Mouse (Mus musculus) MEL (cell line): ENCODE results near the gene Ccdc102a. TPM values are rescaled to one million over a fixed set of nuclear protein-coding genes. Genes with fewer than 3 reads are reported as not detected.

ENCODE experiments used
- DNase-seq: peaks from one replicate; pipeline ENCODE4 v3.0.0; 2011; ENCODE audit warnings: low read depth, low spot score
- H3K27ac ChIP-seq: 2 replicates; pipeline ENCODE4 v1.5.1; 2012; ENCODE audit warnings: low read depth, mild to moderate bottlenecking, control low read depth, low read length, moderate library complexity; ENCODE audit not compliant: control insufficient read depth
- H3K27me3 ChIP-seq, 2 experiments: fragments of 150-350 bp in 1 of 2; sonication (generic) in 1 of 2; 2 replicates each; pipeline ENCODE4 v1.6.1; 2012; ENCODE audit warnings: low read length in 2 of 2, mild to moderate bottlenecking in 2 of 2, improper control_type of control experiment in 1 of 2, moderate library complexity in 1 of 2; ENCODE audit not compliant: insufficient read depth in 2 of 2, control insufficient read depth in 1 of 2
- H3K36me3 ChIP-seq, 2 experiments: 2 replicates each; pipeline ENCODE4 v1.6.1; 2012 to 2014; ENCODE audit warnings: low read length in 2 of 2, improper control_type of control experiment in 1 of 2, inconsistent platforms in 1 of 2, mild to moderate bottlenecking in 1 of 2; ENCODE audit not compliant: insufficient read depth in 2 of 2, control insufficient read depth in 1 of 2
- H3K4me1 ChIP-seq, 2 experiments: fragments of 150-350 bp in 1 of 2; sonication (generic) in 1 of 2; 2 replicates each; pipeline ENCODE4 v1.6.1; 2012; ENCODE audit warnings: low read length in 2 of 2, improper control_type of control experiment in 1 of 2, mild to moderate bottlenecking in 1 of 2; ENCODE audit not compliant: insufficient read depth in 2 of 2, control insufficient read depth in 1 of 2
- H3K4me3 ChIP-seq, 2 experiments: fragments of 150-350 bp in 1 of 2; sonication (generic) in 1 of 2; 2 replicates each; pipeline ENCODE4 v1.5.1; 2012; ENCODE audit warnings: low read depth in 2 of 2, low read length in 2 of 2, mild to moderate bottlenecking in 2 of 2, moderate library complexity in 2 of 2, control low read depth in 1 of 2, improper control_type of control experiment in 1 of 2; ENCODE audit not compliant: control insufficient read depth in 1 of 2, insufficient read depth in 1 of 2
- H3K79me2 ChIP-seq: 2 replicates; pipeline ENCODE4 v1.6.1; 2012; ENCODE audit warnings: mild to moderate bottlenecking, low read length, moderate library complexity; ENCODE audit not compliant: control insufficient read depth, poor library complexity, insufficient read depth
- H3K9ac ChIP-seq: 2 replicates; pipeline ENCODE4 v1.6.1; 2012; ENCODE audit warnings: low read depth, mild to moderate bottlenecking, control low read depth, low read length, moderate library complexity; ENCODE audit not compliant: control insufficient read depth, poor library complexity, severe bottlenecking
- H3K9me3 ChIP-seq: fragments of 150-350 bp; sonication (generic); replicated peaks from 2 replicates; pipeline ENCODE4 v1.6.1; 2012; ENCODE audit warnings: mild to moderate bottlenecking, low read length, improper control_type of control experiment, moderate library complexity; ENCODE audit not compliant: insufficient read depth
- CHD2 ChIP-seq: IDR thresholded peaks from 2 replicates; pipeline ENCODE4 v1.6.1; 2011; ENCODE audit warnings: low read length, improper control_type of control experiment
- CTCF ChIP-seq, 3 experiments: IDR thresholded peaks in 2 of 3; conservative IDR thresholded peaks in 1 of 3; 2 replicates each; pipeline ENCODE4 v1.5.1; 2011 to 2012; ENCODE audit warnings: low read length in 3 of 3, low read depth in 2 of 3, mild to moderate bottlenecking in 2 of 3, improper control_type of control experiment in 1 of 3, inconsistent platforms in 1 of 3, mixed read lengths in 1 of 3, moderate library complexity in 1 of 3; ENCODE audit not compliant: control insufficient read depth in 1 of 3, insufficient read depth in 1 of 3, poor library complexity in 1 of 3, severe bottlenecking in 1 of 3
- GABPA ChIP-seq: IDR thresholded peaks from 2 replicates; pipeline ENCODE4 v1.6.1; 2012; ENCODE audit warnings: low read depth, mild to moderate bottlenecking, inconsistent platforms, low read length, improper control_type of control experiment, moderate library complexity
- HCFC1 ChIP-seq: IDR thresholded peaks from 2 replicates; pipeline ENCODE4 v1.6.1; 2012; ENCODE audit warnings: low read depth, mild to moderate bottlenecking, inconsistent platforms, low read length, improper control_type of control experiment, moderate library complexity
- NRF1 ChIP-seq: IDR thresholded peaks from 2 replicates; pipeline ENCODE4 v1.6.1; 2014; ENCODE audit warnings: low read depth, mild to moderate bottlenecking, inconsistent platforms, low read length, improper control_type of control experiment, moderate library complexity; ENCODE audit not compliant: poor library complexity, insufficient read depth, severe bottlenecking
- RAD21 ChIP-seq: IDR thresholded peaks from 2 replicates; pipeline ENCODE4 v1.6.1; 2011; ENCODE audit warnings: mild to moderate bottlenecking, low read depth, low read length, improper control_type of control experiment
- SMC3 ChIP-seq: IDR thresholded peaks from 2 replicates; pipeline ENCODE4 v1.6.1; 2011; ENCODE audit warnings: low read depth, low read length, improper control_type of control experiment
- TBP ChIP-seq: IDR thresholded peaks from 2 replicates; pipeline ENCODE4 v1.8.0; 2011; ENCODE audit warnings: low read depth, low read length, improper control_type of control experiment
- TCF12 ChIP-seq: IDR thresholded peaks from 2 replicates; pipeline ENCODE4 v1.6.1; 2014; ENCODE audit warnings: low read depth, mild to moderate bottlenecking, inconsistent platforms, low read length, improper control_type of control experiment, moderate library complexity
- ZC3H11A ChIP-seq: IDR thresholded peaks from 2 replicates; pipeline ENCODE4 v1.6.1; 2012; ENCODE audit warnings: low read depth, mild to moderate bottlenecking, inconsistent platforms, low read length, improper control_type of control experiment
- ZKSCAN1 ChIP-seq: IDR thresholded peaks from 2 replicates; pipeline ENCODE4 v1.6.1; 2012; ENCODE audit warnings: low read depth, mild to moderate bottlenecking, inconsistent platforms, low read length, improper control_type of control experiment, moderate library complexity
- ZNF384 ChIP-seq: IDR thresholded peaks from 2 replicates; pipeline ENCODE4 v1.6.1; 2012; ENCODE audit warnings: low read depth, mild to moderate bottlenecking, inconsistent platforms, low read length, improper control_type of control experiment
- polyA plus RNA-seq, 2 experiments: library from polyadenylated mRNA; stranded (reverse) in 1 of 2; unstranded in 1 of 2; fragments of >175 nt in 1 of 2; fragments of >200 nt in 1 of 2; gene quantifications; 2 replicates each; pipeline versions ENCODE4 v1.2.1 to v1.2.4; 2012; ENCODE audit warnings: low replicate concordance in 2 of 2, low read depth in 1 of 2; ENCODE audit not compliant: insufficient read length in 2 of 2, insufficient read depth in 1 of 2, missing spikeins in 1 of 2
- total RNA-seq: library from RNA; depleted of rRNA; stranded (reverse); fragments of 300-350 nt; gene quantifications from 2 replicates; pipeline ENCODE4 v1.2.3, GENCODE M21; 2012

Gene Ccdc102a
- total and polyA plus RNA-seq, 3 experiments = 1.7 to 6.8 TPM; not detected in 1

DNA sequence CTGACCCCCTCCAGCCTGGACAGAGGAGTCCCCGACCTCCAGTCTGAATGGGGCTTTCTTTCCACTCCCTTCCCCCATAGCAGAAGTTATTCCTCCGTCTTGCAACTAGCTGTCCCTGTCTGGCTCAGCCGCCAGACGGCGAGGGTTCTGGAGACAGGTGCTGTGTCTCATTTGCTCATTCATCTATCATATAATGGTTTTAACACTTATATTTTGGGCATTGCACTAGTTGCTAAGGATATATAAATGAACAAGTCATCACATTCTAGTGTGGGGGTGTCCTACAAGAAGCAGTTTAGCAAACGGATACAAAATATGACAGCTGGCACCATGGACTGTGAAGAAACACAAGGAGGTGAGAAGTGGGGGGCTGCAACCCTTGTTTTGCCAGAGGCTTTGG is 27.3 kb upstream of the Ccdc102a start:
- no peaks in the 10 kb centered on the region for H3K79me2 ChIP-seq
- no peak for DNase-seq
- H3K27ac ChIP-seq = no peak overlapping the region
- no peak overlapping the region for H3K4me3 ChIP-seq
- TF ChIP-seq TCF12 (no peak), HCFC1 (no peak), GABPA (no peak), TBP (no peak)
- no peak overlapping the region for H3K9ac ChIP-seq
- H3K36me3 ChIP-seq = no peaks in the 10 kb centered on the region
- no peaks in the 10 kb centered on the region for H3K9me3 ChIP-seq
- peaks cover 0 to 4% of the 10 kb centered on the region in 2 experiments; a peak in 2 of 4 replicates for H3K27me3 ChIP-seq
- H3K4me1 ChIP-seq = no peaks in the 10 kb centered on the region

DNA sequence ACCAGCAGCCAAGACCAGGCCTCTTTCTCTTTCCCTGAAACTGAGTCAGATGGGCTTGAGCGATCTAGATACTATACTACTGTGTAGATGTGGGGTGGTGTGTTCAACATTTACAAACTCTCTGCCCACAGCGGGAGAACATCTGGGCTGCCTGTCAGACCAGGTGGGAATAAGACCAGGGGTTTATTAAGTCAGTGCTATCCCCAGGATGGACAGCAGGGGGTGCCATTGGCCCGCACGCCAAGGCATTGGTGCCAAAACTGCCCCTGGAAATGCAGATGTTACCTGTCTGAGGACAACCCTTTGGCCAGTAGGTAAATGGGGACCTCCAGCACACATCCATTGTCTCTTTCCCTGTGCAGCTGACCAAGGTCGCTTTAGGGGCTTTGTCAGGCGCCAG is 24.7 kb upstream of the Ccdc102a start:
- TF ChIP-seq ZKSCAN1 = no peak
- TF ChIP-seq CHD2 = no peak
- peak; percentile 85 for TF ChIP-seq SMC3
- peak; percentile 92 to 96 (median 95) for TF ChIP-seq CTCF (IDR thresholded peaks at IDR 0.05 in 2 of 3, conservative IDR thresholded peaks at IDR 0.05 in 1 of 3; ENCODE audit: control insufficient read depth in 1 of 3, insufficient read depth in 1 of 3, low read depth in 2 of 3, low read length in 3 of 3, poor library complexity in 1 of 3, severe bottlenecking in 1 of 3)
- TF ChIP-seq ZC3H11A = peak; percentile 88
- peak; percentile 93 for TF ChIP-seq RAD21
- no peaks in the 10 kb centered on the region for H3K9me3 ChIP-seq
- no peak overlapping the region for H3K9ac ChIP-seq
- H3K4me1 ChIP-seq = no peaks in the 10 kb centered on the region
- H3K27ac ChIP-seq = no peak overlapping the region
- H3K36me3 ChIP-seq = no peaks in the 10 kb centered on the region
- DNase-seq = peak; percentile 64
- H3K27me3 ChIP-seq = peaks cover 0 to 4% of the 10 kb centered on the region in 2 experiments; a peak in 2 of 4 replicates
- H3K4me3 ChIP-seq = no peak overlapping the region
- no peaks in the 10 kb centered on the region for H3K79me2 ChIP-seq

DNA sequence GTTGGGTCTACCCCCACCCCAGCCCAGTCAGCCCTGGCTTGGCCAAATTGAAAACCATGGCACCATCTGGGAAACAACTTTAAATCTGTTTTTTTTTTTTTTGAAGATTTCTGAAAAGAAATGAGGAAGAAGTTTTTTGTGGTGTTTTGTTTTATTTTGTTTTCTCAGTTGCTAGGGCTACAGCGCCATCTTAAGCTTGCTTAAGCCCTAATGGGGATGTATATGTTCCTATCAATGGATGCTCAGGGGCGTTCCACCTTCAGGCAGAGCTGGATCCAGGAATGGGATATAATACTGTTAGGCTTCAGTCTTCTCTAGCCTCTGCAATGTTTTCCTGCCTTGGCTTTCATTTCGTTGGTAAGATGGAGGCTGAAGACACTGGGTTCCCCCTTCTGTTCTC is 17.3 kb upstream of the Ccdc102a start:
- Histone ChIP-seq H3K4me1 (no peaks in the 10 kb centered on the region), H3K9ac (no peak overlapping the region), H3K79me2 (no peaks in the 10 kb centered on the region), H3K36me3 (no peaks in the 10 kb centered on the region), H3K9me3 (no peaks in the 10 kb centered on the region), H3K27ac (no peak overlapping the region), H3K4me3 (no peak overlapping the region), H3K27me3 (0 out of 4 replicates have a peak, but pooled peaks cover 0 to 1% of the 10 kb centered on the region in 2 experiments)
- no peak for DNase-seq
- TF ChIP-seq ZNF384 = peak; percentile 42; the same call in 1 of the 2 replicates
- peak; percentile 26 for TF ChIP-seq RAD21
- no peak for TF ChIP-seq NRF1
